Mouse (Mus musculus) hindbrain, embryonic 16.5 days (tissue): ENCODE data around the gene Amdhd1. TPM values are rescaled to one million over a fixed set of nuclear protein-coding genes. Genes with fewer than 3 reads are reported as not detected.
A peak's percentile ranks its signal among the peaks of the same experiment; 100 is the strongest.

Source experiments
- ATAC-seq: fragments of 200-750 bp; cut with Nextera tagmentation; 2 replicates; pipeline ENCODE4 v1.8.0; 2017; ENCODE audit warnings: moderate TSS enrichment, moderate library complexity
- H3K27ac ChIP-seq: fragments of 300-500 bp; sonication (generic); 2 replicates; pipeline ENCODE4 v1.5.1; 2014; ENCODE audit warnings: low read depth, mild to moderate bottlenecking, control low read depth, low read length, moderate library complexity
- H3K27me3 ChIP-seq: fragments of 300-500 bp; sonication (generic); replicated peaks from 2 replicates; pipeline ENCODE4 v1.6.1; 2014; ENCODE audit warnings: low read length; ENCODE audit not compliant: control insufficient read depth, insufficient read depth
- H3K36me3 ChIP-seq: fragments of 300-500 bp; sonication (generic); 2 replicates; pipeline ENCODE4 v1.6.1; 2014; ENCODE audit warnings: mild to moderate bottlenecking, low read length, moderate library complexity, mixed read lengths; ENCODE audit not compliant: control insufficient read depth, insufficient read depth
- H3K4me1 ChIP-seq: fragments of 300-500 bp; sonication (generic); 2 replicates; pipeline ENCODE4 v1.6.1; 2014; ENCODE audit warnings: low read depth, low read length; ENCODE audit not compliant: control insufficient read depth, insufficient read depth
- H3K4me2 ChIP-seq: fragments of 300-500 bp; sonication (generic); 2 replicates; pipeline ENCODE4 v1.6.1; 2014; ENCODE audit warnings: mild to moderate bottlenecking, low read length, control low read depth, moderate library complexity
- H3K4me3 ChIP-seq: fragments of 300-500 bp; sonication (generic); 2 replicates; pipeline ENCODE4 v1.5.1; 2014; ENCODE audit warnings: mild to moderate bottlenecking, low read length, control low read depth, moderate library complexity
- H3K9ac ChIP-seq: fragments of 300-500 bp; sonication (generic); 2 replicates; pipeline ENCODE4 v1.6.1; 2014; ENCODE audit warnings: low read depth, mild to moderate bottlenecking, control low read depth, low read length, moderate library complexity
- H3K9me3 ChIP-seq: fragments of 300-500 bp; sonication (generic); 2 replicates; pipeline ENCODE4 v1.6.1; 2014; ENCODE audit warnings: mild to moderate bottlenecking, low read length, moderate library complexity; ENCODE audit not compliant: control insufficient read depth
- WGBS: fragments of 180-500 bp; shearing (Covaris S2); extraction: QIAGEN DNeasy Blood & Tissue Kit; methylation state at CpG from one replicate; pipeline ENCODE4 v1.1.7; 2014; 5-methylcytosine and 5-hydroxymethylcytosine counted together
- polyA plus RNA-seq: library from polyadenylated mRNA; unstranded; fragments of >200 nt; fragmentation: Nextera tagmentation; extraction: Ambion mirVana; gene quantifications from 2 replicates; pipeline ENCODE4 v1.2.1, GENCODE M21; 2015

Gene Amdhd1
- polyA plus RNA-seq, 1 experiment from 2014 or later: 0.18 TPM

- Histone ChIP-seq H3K27me3 (no peaks in the 10 kb centered on the region), H3K36me3 (no peaks in the 10 kb centered on the region), H3K4me1 (peaks cover 7% of the 10 kb centered on the region), H3K4me3 (no peak overlapping the region), H3K9me3 (no peaks in the 10 kb centered on the region), H3K27ac (no peak overlapping the region), H3K9ac (no peak overlapping the region), H3K4me2 (no peak overlapping the region)
- WGBS: 76% methylated on average over 5 of the region's 5 CpGs
- no peak for ATAC-seq
Observed at GRCm38 (mm10) chr10:93544172-93544571, 4.3 kb upstream of the Amdhd1 start.

DNA sequence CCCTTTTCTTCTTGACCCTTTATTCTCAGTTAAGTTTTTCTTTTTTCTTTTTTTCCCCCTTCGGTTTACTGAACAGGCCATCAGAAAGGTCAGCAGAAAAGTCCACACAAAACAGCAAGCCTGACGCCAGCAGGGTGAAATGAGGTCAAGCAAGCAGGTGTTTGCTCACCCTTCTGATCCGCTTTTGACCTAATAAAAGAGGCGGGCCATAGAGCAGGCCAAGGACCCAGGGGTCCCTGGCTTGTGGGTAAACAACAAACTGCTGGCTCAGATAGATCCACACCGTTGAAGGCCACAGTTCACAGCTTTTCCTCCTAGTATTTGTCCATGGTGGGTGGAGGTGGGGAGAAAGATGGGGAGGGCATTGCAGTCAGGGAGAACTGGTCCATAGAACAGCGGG lies 3.3 kb upstream of the Amdhd1 start:
- H3K9ac ChIP-seq: no peak overlapping the region
- H3K4me3 ChIP-seq: no peak overlapping the region
- H3K36me3 ChIP-seq: no peaks in the 10 kb centered on the region
- peaks cover 7% of the 10 kb centered on the region for H3K4me1 ChIP-seq
- no peaks in the 10 kb centered on the region for H3K9me3 ChIP-seq
- no peak overlapping the region for H3K4me2 ChIP-seq
- no peaks in the 10 kb centered on the region for H3K27me3 ChIP-seq
- ATAC-seq: no peak
- WGBS: 53% methylated on average over 6 of the region's 6 CpGs
- H3K27ac ChIP-seq: no peak overlapping the region

DNA sequence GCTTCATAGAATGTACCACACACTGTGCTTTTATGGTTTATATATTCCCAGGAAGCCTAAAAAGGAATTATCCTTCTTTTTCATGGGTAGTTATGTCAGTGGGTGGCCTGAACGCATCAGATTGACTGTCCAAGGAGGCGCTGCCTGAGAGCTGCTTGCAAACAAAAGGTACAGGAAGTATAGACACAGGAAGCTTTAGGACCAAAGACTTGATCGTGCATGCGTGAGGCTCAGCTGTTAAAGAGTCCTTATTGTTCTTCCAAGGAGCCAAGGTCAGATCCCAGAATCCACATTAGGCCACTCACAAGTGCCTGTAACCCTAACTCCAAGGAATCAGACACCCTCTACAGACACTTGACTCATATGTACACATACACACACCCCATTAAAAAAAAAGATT lies 2.5 kb upstream of the Amdhd1 start:
- Histone ChIP-seq H3K9ac (no peak overlapping the region), H3K4me1 (peaks cover 7% of the 10 kb centered on the region), H3K4me3 (no peak overlapping the region), H3K4me2 (no peak overlapping the region; the same call in 1 of the 2 replicates), H3K36me3 (no peaks in the 10 kb centered on the region), H3K27ac (no peak overlapping the region), H3K27me3 (no peaks in the 10 kb centered on the region), H3K9me3 (no peaks in the 10 kb centered on the region)
- WGBS: 22% methylated on average over 4 of the region's 4 CpGs
- ATAC-seq: no peak

DNA sequence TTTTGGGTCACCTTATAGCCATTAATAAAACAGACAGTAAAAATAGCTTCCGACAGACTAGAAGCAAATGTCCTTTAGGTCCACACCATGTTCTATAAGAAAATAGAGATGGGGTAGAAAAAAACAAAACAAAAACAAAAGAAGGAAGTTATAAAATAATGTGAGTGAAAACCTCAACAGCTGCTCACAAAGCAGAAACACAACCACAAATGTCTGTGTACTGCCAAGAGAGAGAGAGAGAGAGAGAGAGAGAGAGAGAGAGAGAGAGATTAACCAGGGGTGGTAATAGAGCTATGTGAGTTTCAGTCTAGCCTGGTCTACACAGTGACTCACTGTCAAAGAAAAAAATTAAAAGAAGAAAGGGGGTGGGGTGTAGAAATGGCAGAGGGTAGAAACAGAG lies 1.8 kb upstream of the Amdhd1 start:
- Histone ChIP-seq H3K9me3 (no peaks in the 10 kb centered on the region), H3K4me2 (no peak overlapping the region), H3K4me3 (no peak overlapping the region), H3K36me3 (no peaks in the 10 kb centered on the region), H3K27ac (no peak overlapping the region), H3K27me3 (no peaks in the 10 kb centered on the region; the same call in 1 of the 2 replicates), H3K9ac (no peak overlapping the region), H3K4me1 (peaks cover 7% of the 10 kb centered on the region)
- 85% methylated on average over 1 of the region's 1 CpGs for WGBS
- ATAC-seq: no peak

- no peaks in the 10 kb centered on the region; the same call in 1 of the 2 replicates for H3K27me3 ChIP-seq
- H3K4me1 ChIP-seq: peaks cover 7% of the 10 kb centered on the region
- 69% methylated on average over 17 of the region's 17 CpGs for WGBS
- no peak; the same call in none of the 2 replicates for ATAC-seq
- H3K36me3 ChIP-seq: no peaks in the 10 kb centered on the region
- no peak within 1 kb of the TSS for H3K27ac ChIP-seq
- H3K4me3 ChIP-seq: peak within 1 kb of the TSS; percentile 43
- peak within 1 kb of the TSS; percentile 74 for H3K4me2 ChIP-seq
- no peaks in the 10 kb centered on the region for H3K9me3 ChIP-seq
- peak within 1 kb of the TSS; percentile 51 for H3K9ac ChIP-seq
Observed at GRCm38 (mm10) chr10:93540431-93541210, 788 bp upstream of the Amdhd1 start, which contains the start of gene Ccdc38. Ccdc38 (plus strand) TSS chr10:93540632.

GRCm38 (mm10) chr10:93538818-93539217 lies 1.0 kb downstream of the Amdhd1 start:
- no peak for ATAC-seq
- Histone ChIP-seq H3K27me3 (peaks cover 3% of the 10 kb centered on the region), H3K4me1 (peaks cover 11% of the 10 kb centered on the region), H3K27ac (no peak overlapping the region), H3K9me3 (no peaks in the 10 kb centered on the region), H3K36me3 (no peaks in the 10 kb centered on the region), H3K4me3 (no peak overlapping the region), H3K9ac (no peak overlapping the region), H3K4me2 (no peak overlapping the region)
- WGBS: 65% methylated on average over 6 of the region's 6 CpGs

GRCm38 (mm10) chr10:93538287-93538686 lies 1.5 kb downstream of the Amdhd1 start:
- H3K4me2 ChIP-seq: no peak overlapping the region
- no peak overlapping the region for H3K9ac ChIP-seq
- ATAC-seq: no peak
- no peak overlapping the region for H3K4me3 ChIP-seq
- H3K36me3 ChIP-seq: no peaks in the 10 kb centered on the region
- peaks cover 3% of the 10 kb centered on the region for H3K27me3 ChIP-seq
- peaks cover 11% of the 10 kb centered on the region for H3K4me1 ChIP-seq
- H3K9me3 ChIP-seq: no peaks in the 10 kb centered on the region
- H3K27ac ChIP-seq: no peak overlapping the region
- WGBS: 84% methylated on average over 2 of the region's 2 CpGs

DNA sequence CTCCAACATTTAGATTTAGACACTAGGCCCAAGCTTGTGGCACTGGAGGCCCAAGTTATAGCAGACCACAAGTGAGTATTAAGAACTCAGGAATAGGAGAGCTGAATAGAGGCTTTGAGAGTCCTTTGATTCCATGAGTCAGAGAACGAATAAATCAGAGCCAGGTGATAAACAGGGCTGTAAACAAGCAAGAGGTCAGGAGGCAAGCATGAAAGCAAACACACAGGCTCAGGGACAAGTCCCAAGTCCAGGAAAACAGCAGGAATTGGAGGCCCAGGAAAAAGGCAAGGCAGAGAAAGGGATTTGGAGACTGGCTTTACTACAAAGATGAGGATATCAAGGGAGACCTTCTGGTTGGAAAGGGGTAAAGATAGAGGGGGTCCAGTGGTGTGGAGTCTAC lies 14.5 kb downstream of the Amdhd1 start:
- no peak overlapping the region for H3K4me3 ChIP-seq
- H3K36me3 ChIP-seq: no peaks in the 10 kb centered on the region
- H3K9ac ChIP-seq: no peak overlapping the region
- H3K4me2 ChIP-seq: no peak overlapping the region
- ATAC-seq: no peak
- H3K4me1 ChIP-seq: no peaks in the 10 kb centered on the region
- no peaks in the 10 kb centered on the region for H3K27me3 ChIP-seq
- no peak overlapping the region for H3K27ac ChIP-seq
- no peaks in the 10 kb centered on the region for H3K9me3 ChIP-seq
- WGBS: 95% methylated on average over 1 of the region's 1 CpGs

GRCm38 (mm10) chr10:93520994-93521393 lies 18.8 kb downstream of the Amdhd1 start:
- Histone ChIP-seq H3K4me3 (no peak overlapping the region), H3K27ac (no peak overlapping the region), H3K4me2 (no peak overlapping the region), H3K4me1 (no peaks in the 10 kb centered on the region), H3K9me3 (no peaks in the 10 kb centered on the region), H3K27me3 (no peaks in the 10 kb centered on the region), H3K9ac (no peak overlapping the region), H3K36me3 (no peaks in the 10 kb centered on the region)
- no peak for ATAC-seq
- 61% methylated on average over 4 of the region's 4 CpGs for WGBS
